Comparison of ENCODE assay signal across 18 mouse cellular contexts in the genomic region with DNA sequence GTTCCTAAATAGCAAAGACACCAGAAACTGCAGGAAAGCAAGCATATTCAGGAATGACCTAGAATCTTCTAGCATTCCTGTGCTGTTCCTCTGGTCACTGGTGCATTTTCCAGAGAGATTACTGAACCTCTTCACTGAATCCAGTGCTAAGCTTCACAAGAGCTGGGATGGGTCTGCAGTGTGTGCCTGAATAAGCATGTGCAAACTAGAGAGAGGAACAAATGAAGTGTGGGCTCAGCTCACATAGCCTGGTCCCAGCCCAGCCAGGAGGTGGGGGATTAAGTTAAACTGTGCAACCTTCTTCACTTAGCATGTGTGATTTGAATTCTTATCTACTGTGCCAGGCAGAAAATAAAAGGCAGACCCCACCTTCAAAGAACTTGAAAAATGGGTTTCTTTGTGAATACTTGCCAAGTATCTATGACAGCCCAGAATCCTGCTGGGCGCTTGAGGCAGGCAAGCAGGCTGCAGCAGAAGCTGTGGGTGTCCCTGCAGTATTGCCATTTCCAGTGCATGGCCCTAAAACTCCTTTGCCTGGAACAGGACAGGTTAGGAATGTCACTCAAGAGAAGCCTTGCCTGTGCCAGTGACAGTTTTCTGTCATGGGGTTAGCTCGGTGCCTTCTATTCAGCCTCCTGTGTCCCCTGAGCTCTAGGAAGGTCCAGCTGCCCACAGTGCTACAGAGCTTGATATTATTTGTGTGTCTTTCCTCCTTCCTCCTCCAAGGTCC.
DNase-seq lines count a peak whose midpoint lies in the region; ATAC-seq and TF ChIP-seq lines count a peak whose summit lies in the region.
"Had no signal": no experiment of that assay in that cellular context is flagged by ENCODE, and none has a peak within 500 bp of the region (broad histone marks: within the 10 kb centered on the region; RNA-seq: fewer than 3 reads in every experiment).

No protein-coding gene starts in this region.

- ATAC-seq in cerebellum, adult (ENCODE audit: insufficient number of reproducible peaks, low FRiP score, low TSS enrichment): 0 out of 2 replicates have a peak, but pooled peaks have one; percentile 29
- ATAC-seq in hindbrain, embryonic 15.5 days (ENCODE audit: low FRiP score, low read depth): 0 out of 2 replicates have a peak, but pooled peaks have one; percentile 30
- no peak for ATAC-seq in limb, embryonic 14.5 days (ENCODE audit: low FRiP score, low read depth)
- ATAC-seq: intestine, embryonic 16.5 days had no signal

- no peak overlapping the region for H3K27ac ChIP-seq in hindbrain, embryonic 15.5 days (replicated peaks)
- no peak overlapping the region for H3K27ac ChIP-seq in hindbrain, embryonic 10.5 days
- H3K27ac ChIP-seq in limb, embryonic 14.5 days (replicated peaks; ENCODE audit: low read depth, low read length): 0 out of 2 replicates have a peak overlapping the region, but pooled peaks have one; percentile 27
- no peak overlapping the region for H3K27ac ChIP-seq in limb, embryonic 10.5 days
- H3K27ac ChIP-seq: forebrain, embryonic 12.5 days; heart, embryonic 10.5 days; hindbrain, embryonic 13.5 days; kidney, embryonic 15.5 days; limb, embryonic 12.5 days; liver, embryonic 13.5 days had no signal

- H3K9me3 ChIP-seq in hindbrain, embryonic 15.5 days: no peaks in the 10 kb centered on the region
- H3K9me3 ChIP-seq in hindbrain, embryonic 10.5 days: no peaks in the 10 kb centered on the region
- no peaks in the 10 kb centered on the region for H3K9me3 ChIP-seq in limb, embryonic 14.5 days (ENCODE audit: control insufficient read depth, low read length)
- H3K9me3 ChIP-seq in limb, embryonic 10.5 days (replicated peaks): no peaks in the 10 kb centered on the region
- H3K9me3 ChIP-seq: forebrain, embryonic 12.5 days; heart, embryonic 10.5 days; hindbrain, embryonic 13.5 days; kidney, embryonic 15.5 days; limb, embryonic 12.5 days; liver, embryonic 13.5 days had no signal

- no peaks in the 10 kb centered on the region for H3K36me3 ChIP-seq in hindbrain, embryonic 15.5 days
- no peaks in the 10 kb centered on the region for H3K36me3 ChIP-seq in hindbrain, embryonic 10.5 days
- H3K36me3 ChIP-seq in limb, embryonic 14.5 days (ENCODE audit: control insufficient read depth, insufficient read depth, low read length): no peaks in the 10 kb centered on the region
- H3K36me3 ChIP-seq in limb, embryonic 10.5 days: no peaks in the 10 kb centered on the region
- H3K36me3 ChIP-seq: forebrain, embryonic 12.5 days; heart, embryonic 10.5 days; hindbrain, embryonic 13.5 days; kidney, embryonic 15.5 days; limb, embryonic 12.5 days; liver, embryonic 13.5 days had no signal

- no peak for DNase-seq in cerebellum, adult 18-20 months
- no peak for DNase-seq in hindbrain, embryonic 10.5 days (ENCODE audit: low spot score)
- no peak for DNase-seq in limb, embryonic 14.5 days (ENCODE audit: low spot score)
- no peak for DNase-seq in limb, embryonic 10.5 days (ENCODE audit: low spot score)
- peak; percentile 11 for DNase-seq in brain, adult 2 months (ENCODE audit: low read depth, low spot score)
- DNase-seq: kidney, postnatal 36 days; liver, embryonic 13.5 days; thymus, postnatal 14 days had no signal

- no peak overlapping the region for H3K9ac ChIP-seq in hindbrain, embryonic 15.5 days
- no peak overlapping the region for H3K9ac ChIP-seq in limb, embryonic 14.5 days (ENCODE audit: low read depth, low read length, severe bottlenecking)
- H3K9ac ChIP-seq: forebrain, embryonic 12.5 days; hindbrain, embryonic 13.5 days; kidney, embryonic 15.5 days; limb, embryonic 12.5 days; liver, embryonic 13.5 days had no signal

- TF ChIP-seq POLR2A in limb, embryonic 14.5 days (IDR thresholded peaks at IDR 0.05; ENCODE audit: borderline replicate concordance, extremely low read depth, insufficient read depth, insufficient read length): no peak

- 65% methylated on average over 2 of the region's 2 CpGs for WGBS in hindbrain, embryonic 15.5 days
- WGBS in hindbrain, embryonic 10.5 days: 80% methylated on average over 2 of the region's 2 CpGs
- 75% methylated on average over 2 of the region's 2 CpGs for WGBS in limb, embryonic 14.5 days
- WGBS in limb, embryonic 10.5 days: 80% methylated on average over 2 of the region's 2 CpGs

- peaks cover 8% of the 10 kb centered on the region for H3K4me1 ChIP-seq in hindbrain, embryonic 15.5 days (replicated peaks)
- peaks cover 5% of the 10 kb centered on the region for H3K4me1 ChIP-seq in hindbrain, embryonic 10.5 days (replicated peaks)
- peaks cover 41% of the 10 kb centered on the region for H3K4me1 ChIP-seq in limb, embryonic 14.5 days (ENCODE audit: control insufficient read depth, insufficient read depth, low read length)
- peaks cover 43% of the 10 kb centered on the region for H3K4me1 ChIP-seq in limb, embryonic 10.5 days
- H3K4me1 ChIP-seq: liver, embryonic 13.5 days had no signal

- 0 out of 2 replicates have a peak, but pooled peaks cover 6% of the 10 kb centered on the region for H3K27me3 ChIP-seq in hindbrain, embryonic 15.5 days
- H3K27me3 ChIP-seq in hindbrain, embryonic 10.5 days (ENCODE audit: insufficient read depth, poor library complexity, severe bottlenecking): peaks cover 56% of the 10 kb centered on the region
- H3K27me3 ChIP-seq in limb, embryonic 14.5 days (ENCODE audit: control insufficient read depth, insufficient read depth, low read length): no peaks in the 10 kb centered on the region
- peaks cover 58% of the 10 kb centered on the region for H3K27me3 ChIP-seq in limb, embryonic 10.5 days (ENCODE audit: low read depth, poor library complexity, severe bottlenecking)
- H3K27me3 ChIP-seq: kidney, embryonic 15.5 days; liver, embryonic 13.5 days; Patski had no signal

- H3K4me2 ChIP-seq in hindbrain, embryonic 15.5 days: no peak overlapping the region
- no peak overlapping the region for H3K4me2 ChIP-seq in limb, embryonic 14.5 days (replicated peaks; ENCODE audit: low read depth, low read length, severe bottlenecking)
- H3K4me2 ChIP-seq: forebrain, embryonic 12.5 days; hindbrain, embryonic 13.5 days; kidney, embryonic 15.5 days; limb, embryonic 12.5 days; liver, embryonic 13.5 days; midbrain, embryonic 11.5 days had no signal

- no peak overlapping the region for H3K4me3 ChIP-seq in hindbrain, embryonic 15.5 days
- H3K4me3 ChIP-seq in hindbrain, embryonic 10.5 days: no peak overlapping the region
- H3K4me3 ChIP-seq in limb, embryonic 14.5 days (replicated peaks; ENCODE audit: low read length): no peak overlapping the region
- H3K4me3 ChIP-seq in limb, embryonic 10.5 days: no peak overlapping the region
- H3K4me3 ChIP-seq: forebrain, embryonic 12.5 days; heart, embryonic 10.5 days; hindbrain, embryonic 13.5 days; kidney, embryonic 15.5 days; limb, embryonic 12.5 days; liver, embryonic 13.5 days had no signal
